Mouse (Mus musculus) small intestine, adult 2 months (tissue): ENCODE data around the gene Slc36a2. TPM values are rescaled to one million over a fixed set of nuclear protein-coding genes. Genes with fewer than 3 reads are reported as not detected.
A peak's percentile ranks its signal among the peaks of the same experiment; 100 is the strongest.

ENCODE experiments used
- H3K27ac ChIP-seq: fragments of 200-500 bp; 2 replicates; pipeline ENCODE4 v1.5.1; 2012; ENCODE audit warnings: low read depth, low read length, control low read depth, inconsistent platforms; ENCODE audit not compliant: insufficient read depth
- H3K27me3 ChIP-seq: fragments of 200-500 bp; 2 replicates; pipeline ENCODE4 v1.6.1; 2012; ENCODE audit warnings: mild to moderate bottlenecking, moderate library complexity, low read length, inconsistent platforms; ENCODE audit not compliant: control insufficient read depth, insufficient read depth
- H3K36me3 ChIP-seq: fragments of 200-500 bp; 2 replicates; pipeline ENCODE4 v1.6.1; 2012; ENCODE audit warnings: mild to moderate bottlenecking, low read length, control low read depth, inconsistent platforms; ENCODE audit not compliant: control insufficient read depth, insufficient read depth
- H3K4me1 ChIP-seq: fragments of 200-500 bp; 2 replicates; pipeline ENCODE4 v1.6.1; 2012; ENCODE audit warnings: low read length, inconsistent platforms, mixed read lengths; ENCODE audit not compliant: control insufficient read depth, insufficient read depth, insufficient read length
- H3K4me3 ChIP-seq: fragments of 200-500 bp; 2 replicates; pipeline ENCODE4 v1.5.1; 2012; ENCODE audit warnings: low read depth, mild to moderate bottlenecking, control low read depth, inconsistent platforms, low read length, moderate library complexity
- CTCF ChIP-seq: fragments of 200-500 bp; IDR thresholded peaks from 2 replicates; pipeline ENCODE4 v1.5.1; 2012; ENCODE audit warnings: low read depth, mild to moderate bottlenecking, control low read depth, inconsistent platforms, low read length, moderate library complexity, mixed read lengths; ENCODE audit not compliant: insufficient replicate concordance, insufficient read length; ENCODE audit errors: extremely low read depth
- POLR2A ChIP-seq: fragments of 200-500 bp; IDR thresholded peaks from 2 replicates; pipeline ENCODE4 v1.6.1; 2012; ENCODE audit warnings: low read depth, mild to moderate bottlenecking, control low read depth, inconsistent platforms, low read length, moderate library complexity
- WGBS: fragments of 180-500 bp; shearing (Covaris S2); methylation state at CpG from one replicate; pipeline ENCODE4 v1.1.7; 2018; 5-methylcytosine and 5-hydroxymethylcytosine counted together
- polyA plus RNA-seq: library from polyadenylated mRNA; depleted of rRNA; stranded (reverse); fragments of >200 nt; gene quantifications from 2 replicates; pipeline ENCODE4 v1.2.3, GENCODE M21; 2012

The Slc36a2 gene
- polyA plus RNA-seq, 1 experiment, result 0.90 TPM

GRCm38 (mm10) chr11:55151608-55152007 lies 33.3 kb downstream of the Slc36a2 start, which contains the start of gene Slc36a3:
Gene Slc36a3, minus strand, starts transcription at chr11:55151708.
- no peaks in the 10 kb centered on the region for H3K27me3 ChIP-seq
- H3K36me3 ChIP-seq, result no peaks in the 10 kb centered on the region
- TF ChIP-seq CTCF, result no peak
- TF ChIP-seq POLR2A, result no peak
- H3K4me1 ChIP-seq, result no peaks in the 10 kb centered on the region; the same call in 1 of the 2 replicates
- H3K27ac ChIP-seq, result no peak within 1 kb of the TSS
- no peak within 1 kb of the TSS for H3K4me3 ChIP-seq
- 71% methylated on average over 3 of the region's 3 CpGs for WGBS

- H3K4me3 ChIP-seq, result no peak overlapping the region
- WGBS, result 69% methylated on average over 4 of the region's 4 CpGs
- H3K27ac ChIP-seq, result no peak overlapping the region
- H3K27me3 ChIP-seq, result no peaks in the 10 kb centered on the region
- no peaks in the 10 kb centered on the region for H3K36me3 ChIP-seq
- H3K4me1 ChIP-seq, result no peaks in the 10 kb centered on the region; the same call in 1 of the 2 replicates
- TF ChIP-seq POLR2A (no peak), CTCF (no peak)
Measured at GRCm38 (mm10) chr11:55148461-55148860, 36.4 kb downstream of the Slc36a2 start.

- H3K4me1 ChIP-seq, result no peaks in the 10 kb centered on the region; the same call in 1 of the 2 replicates
- no peak for TF ChIP-seq POLR2A
- TF ChIP-seq CTCF, result no peak
- no peaks in the 10 kb centered on the region for H3K27me3 ChIP-seq
- no peak overlapping the region for H3K4me3 ChIP-seq
- WGBS, result 61% methylated on average over 6 of the region's 6 CpGs
- H3K27ac ChIP-seq, result peak overlapping the region; percentile 2; the same call in 1 of the 2 replicates
- no peaks in the 10 kb centered on the region for H3K36me3 ChIP-seq
Measured at GRCm38 (mm10) chr11:55147423-55147822, 37.5 kb downstream of the Slc36a2 start.

GRCm38 (mm10) chr11:55146855-55147254 lies 38.0 kb downstream of the Slc36a2 start:
- no peaks in the 10 kb centered on the region for H3K27me3 ChIP-seq
- 84% methylated on average over 1 of the region's 1 CpGs for WGBS
- no peaks in the 10 kb centered on the region for H3K36me3 ChIP-seq
- no peaks in the 10 kb centered on the region; the same call in 1 of the 2 replicates for H3K4me1 ChIP-seq
- no peak overlapping the region for H3K27ac ChIP-seq
- no peak overlapping the region for H3K4me3 ChIP-seq
- no peak for TF ChIP-seq POLR2A

- no peaks in the 10 kb centered on the region for H3K36me3 ChIP-seq
- H3K27ac ChIP-seq, result no peak overlapping the region
- no peak for TF ChIP-seq POLR2A
- TF ChIP-seq CTCF, result no peak
- no peak overlapping the region for H3K4me3 ChIP-seq
- H3K27me3 ChIP-seq, result no peaks in the 10 kb centered on the region
- H3K4me1 ChIP-seq, result no peaks in the 10 kb centered on the region
- WGBS, result 62% methylated on average over 5 of the region's 5 CpGs
Measured at GRCm38 (mm10) chr11:55144011-55144410, 40.9 kb downstream of the Slc36a2 start.

GRCm38 (mm10) chr11:55141502-55141901 lies 43.4 kb downstream of the Slc36a2 start:
- Histone ChIP-seq H3K4me1 (no peaks in the 10 kb centered on the region), H3K36me3 (no peaks in the 10 kb centered on the region), H3K27ac (no peak overlapping the region), H3K27me3 (no peaks in the 10 kb centered on the region), H3K4me3 (no peak overlapping the region)
- 73% methylated on average over 4 of the region's 4 CpGs for WGBS
- no peak for TF ChIP-seq POLR2A
- no peak for TF ChIP-seq CTCF

GRCm38 (mm10) chr11:55137646-55138045 lies 47.2 kb downstream of the Slc36a2 start:
- Histone ChIP-seq H3K27me3 (no peaks in the 10 kb centered on the region), H3K36me3 (no peaks in the 10 kb centered on the region), H3K27ac (no peak overlapping the region), H3K4me3 (no peak overlapping the region), H3K4me1 (no peaks in the 10 kb centered on the region)
- TF ChIP-seq POLR2A, result no peak

- H3K4me3 ChIP-seq, result peak overlapping the region; percentile 49
- TF ChIP-seq POLR2A (no peak), CTCF (no peak)
- H3K27me3 ChIP-seq, result no peaks in the 10 kb centered on the region
- H3K27ac ChIP-seq, result peak overlapping the region; percentile 81
- H3K4me1 ChIP-seq, result no peaks in the 10 kb centered on the region
- H3K36me3 ChIP-seq, result no peaks in the 10 kb centered on the region
- WGBS, result 72% methylated on average over 15 of the region's 15 CpGs
Measured at GRCm38 (mm10) chr11:55136770-55137547, 47.9 kb downstream of the Slc36a2 start.
